Mouse (Mus musculus): ENCODE results near the gene Cacna2d3. TPM values are rescaled to one million over a fixed set of nuclear protein-coding genes. Genes with fewer than 3 reads are reported as not detected.

Gene Cacna2d3
- polyA plus RNA-seq, 1 experiment from 2014 or later, result 2.0 TPM

DNA sequence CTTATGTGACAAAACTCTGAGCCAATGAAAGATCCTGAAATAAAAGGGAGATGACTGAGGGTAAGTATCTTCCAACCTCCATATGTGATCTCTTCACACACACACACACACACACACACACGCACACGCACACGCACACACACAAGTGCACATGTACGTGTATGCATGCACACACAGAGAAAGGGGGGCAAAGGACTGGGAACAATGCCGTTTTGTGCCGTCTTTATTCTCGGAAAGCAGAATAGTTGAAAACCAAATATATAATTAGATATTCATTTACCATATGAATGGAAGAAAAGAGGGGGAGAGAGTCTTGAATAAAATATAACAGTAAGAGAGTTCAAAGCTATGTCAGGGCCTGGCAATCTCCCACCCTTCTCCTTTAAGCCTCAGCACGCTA lies 163.2 kb downstream of the Cacna2d3 start:
- DNase-seq (ENCODE audit: low spot score), result no peak
- no peaks in the 10 kb centered on the region for H3K4me1 ChIP-seq (ENCODE audit: control insufficient read depth, insufficient read depth, low read length)
- no peak overlapping the region for H3K4me2 ChIP-seq (ENCODE audit: low read depth, severe bottlenecking)
- no peak overlapping the region for H3K9ac ChIP-seq (ENCODE audit: low read length)
- WGBS, result 93% methylated on average over 8 of the region's 8 CpGs
- H3K27me3 ChIP-seq (ENCODE audit: control insufficient read depth, insufficient read depth, low read length), result no peaks in the 10 kb centered on the region
- no peak for ATAC-seq (ENCODE audit: insufficient number of reproducible peaks, low FRiP score, low TSS enrichment, low read depth)
- no peak overlapping the region for H3K4me3 ChIP-seq (ENCODE audit: low read depth, low read length)
- no peak overlapping the region for H3K27ac ChIP-seq (replicated peaks; ENCODE audit: low read depth, low read length)
- H3K36me3 ChIP-seq (ENCODE audit: control insufficient read depth, insufficient read depth, low read length), result no peaks in the 10 kb centered on the region
- no peaks in the 10 kb centered on the region for H3K9me3 ChIP-seq (ENCODE audit: control insufficient read depth, low read length)

DNA sequence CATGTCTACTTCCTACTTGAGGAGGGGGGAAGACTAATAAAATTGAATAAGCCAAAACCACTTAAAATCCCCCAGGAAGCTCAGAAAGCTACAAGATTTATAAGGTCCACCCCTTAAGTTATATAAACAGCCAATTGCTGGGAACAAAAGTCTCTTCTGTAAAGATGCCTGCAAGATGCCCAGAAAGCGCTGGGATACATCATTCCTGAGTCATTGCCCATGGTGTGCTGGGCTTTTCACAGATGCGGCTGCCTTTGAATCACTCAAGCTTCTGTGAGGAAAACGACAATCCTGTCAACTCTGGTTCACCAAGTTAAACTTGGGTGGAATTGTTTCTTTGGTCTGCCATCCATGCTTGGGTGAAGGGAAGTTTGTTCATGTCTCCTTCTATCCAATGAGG lies 165.5 kb downstream of the Cacna2d3 start:
- no peak for ATAC-seq (ENCODE audit: insufficient number of reproducible peaks, low FRiP score, low TSS enrichment, low read depth)
- no peak for DNase-seq (ENCODE audit: low spot score)
- H3K36me3 ChIP-seq (ENCODE audit: control insufficient read depth, insufficient read depth, low read length), result no peaks in the 10 kb centered on the region
- no peak overlapping the region for H3K27ac ChIP-seq (replicated peaks; ENCODE audit: low read depth, low read length)
- no peaks in the 10 kb centered on the region for H3K27me3 ChIP-seq (ENCODE audit: control insufficient read depth, insufficient read depth, low read length)
- no peak overlapping the region for H3K9ac ChIP-seq (ENCODE audit: low read length)
- no peaks in the 10 kb centered on the region for H3K4me1 ChIP-seq (ENCODE audit: control insufficient read depth, insufficient read depth, low read length)
- no peak overlapping the region for H3K4me2 ChIP-seq (ENCODE audit: low read depth, severe bottlenecking)
- H3K9me3 ChIP-seq (ENCODE audit: control insufficient read depth, low read length), result no peaks in the 10 kb centered on the region
- no peak overlapping the region for H3K4me3 ChIP-seq (ENCODE audit: low read depth, low read length)
- WGBS, result 93% methylated on average over 3 of the region's 3 CpGs

DNA sequence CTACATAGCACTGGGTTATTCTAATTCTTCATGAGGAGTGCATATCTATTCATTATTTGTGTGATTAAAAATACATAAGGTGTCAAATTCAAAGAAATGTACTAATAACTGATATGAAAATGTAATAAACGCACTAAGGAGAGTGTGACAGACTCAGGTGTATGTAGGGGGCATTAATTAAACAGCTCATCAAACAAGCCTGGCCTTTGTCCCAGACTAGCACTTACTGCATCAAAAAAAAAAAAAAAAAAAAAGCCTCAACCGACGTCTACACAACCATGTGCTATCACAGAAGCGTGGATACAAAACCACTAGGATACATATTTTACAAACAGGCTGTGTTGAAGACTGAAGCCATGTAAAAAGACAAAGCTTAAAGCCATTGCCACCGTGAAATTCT lies 169.2 kb downstream of the Cacna2d3 start:
- Histone ChIP-seq H3K27me3 (ENCODE audit: control insufficient read depth, insufficient read depth, low read length) (no peaks in the 10 kb centered on the region), H3K4me2 (ENCODE audit: low read depth, severe bottlenecking) (no peak overlapping the region), H3K4me3 (ENCODE audit: low read depth, low read length) (no peak overlapping the region), H3K9me3 (ENCODE audit: control insufficient read depth, low read length) (no peaks in the 10 kb centered on the region), H3K36me3 (ENCODE audit: control insufficient read depth, insufficient read depth, low read length) (no peaks in the 10 kb centered on the region), H3K9ac (ENCODE audit: low read length) (no peak overlapping the region), H3K27ac (replicated peaks; ENCODE audit: low read depth, low read length) (no peak overlapping the region), H3K4me1 (ENCODE audit: control insufficient read depth, insufficient read depth, low read length) (no peaks in the 10 kb centered on the region)
- ATAC-seq (ENCODE audit: insufficient number of reproducible peaks, low FRiP score, low TSS enrichment, low read depth) (no peak), DNase-seq (ENCODE audit: low spot score) (no peak)
- 86% methylated on average over 5 of the region's 5 CpGs for WGBS

DNA sequence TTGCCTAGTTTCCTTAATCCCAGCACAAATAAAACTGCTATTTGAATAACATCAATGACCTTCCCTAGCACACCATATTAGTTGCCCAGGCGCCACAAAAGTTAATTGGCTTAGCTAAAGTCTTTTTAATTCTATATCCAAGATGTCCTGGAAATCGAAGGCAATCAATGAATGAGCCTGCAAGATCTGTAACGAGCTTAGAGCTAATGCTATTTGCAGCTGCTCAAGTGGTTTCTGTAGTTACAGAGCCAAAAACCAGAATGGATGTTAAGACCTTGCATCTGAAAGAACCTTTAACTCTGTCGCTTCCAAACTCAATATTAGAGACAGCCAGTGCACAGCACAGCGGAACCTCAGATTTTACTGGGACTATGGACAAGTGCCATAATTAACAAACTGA lies 173.0 kb downstream of the Cacna2d3 start:
- no peaks in the 10 kb centered on the region for H3K9me3 ChIP-seq (ENCODE audit: control insufficient read depth, low read length)
- H3K4me1 ChIP-seq (ENCODE audit: control insufficient read depth, insufficient read depth, low read length), result no peaks in the 10 kb centered on the region
- H3K4me2 ChIP-seq (ENCODE audit: low read depth, severe bottlenecking), result no peak overlapping the region
- H3K36me3 ChIP-seq (ENCODE audit: control insufficient read depth, insufficient read depth, low read length), result no peaks in the 10 kb centered on the region
- ATAC-seq (ENCODE audit: insufficient number of reproducible peaks, low FRiP score, low TSS enrichment, low read depth), result no peak
- no peak overlapping the region for H3K9ac ChIP-seq (ENCODE audit: low read length)
- no peaks in the 10 kb centered on the region for H3K27me3 ChIP-seq (ENCODE audit: control insufficient read depth, insufficient read depth, low read length)
- H3K27ac ChIP-seq (replicated peaks; ENCODE audit: low read depth, low read length), result no peak overlapping the region
- no peak overlapping the region for H3K4me3 ChIP-seq (ENCODE audit: low read depth, low read length)
- WGBS, result 75% methylated on average over 5 of the region's 5 CpGs
- no peak for DNase-seq (ENCODE audit: low spot score)

DNA sequence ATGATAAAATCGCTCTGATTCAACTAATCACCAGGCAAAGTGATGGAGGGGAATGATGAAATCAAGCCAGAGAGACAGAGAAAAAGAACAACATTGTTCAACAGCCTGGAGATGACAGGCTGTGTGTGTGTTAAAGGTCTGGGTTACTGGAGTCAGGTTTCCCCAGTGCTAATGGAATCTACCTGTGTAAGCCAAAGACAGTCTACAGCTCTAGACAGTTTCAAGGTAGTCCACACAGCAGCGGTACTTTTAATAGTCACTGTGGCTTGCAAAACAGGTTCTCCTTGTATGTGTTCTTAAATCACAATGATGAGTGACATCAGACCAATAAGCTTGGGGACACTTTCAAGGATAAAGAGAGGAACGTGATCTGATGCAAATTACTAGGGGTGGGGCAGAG lies 191.1 kb downstream of the Cacna2d3 start:
- no peaks in the 10 kb centered on the region for H3K9me3 ChIP-seq (ENCODE audit: control insufficient read depth, low read length)
- H3K27me3 ChIP-seq (ENCODE audit: control insufficient read depth, insufficient read depth, low read length), result no peaks in the 10 kb centered on the region
- no peak for ATAC-seq (ENCODE audit: insufficient number of reproducible peaks, low FRiP score, low TSS enrichment, low read depth)
- no peak overlapping the region for H3K4me2 ChIP-seq (ENCODE audit: low read depth, severe bottlenecking)
- H3K36me3 ChIP-seq (ENCODE audit: control insufficient read depth, insufficient read depth, low read length), result no peaks in the 10 kb centered on the region
- WGBS, result 79% methylated on average over 3 of the region's 3 CpGs
- H3K27ac ChIP-seq (replicated peaks; ENCODE audit: low read depth, low read length), result no peak overlapping the region
- H3K4me3 ChIP-seq (ENCODE audit: low read depth, low read length), result no peak overlapping the region
- no peaks in the 10 kb centered on the region for H3K4me1 ChIP-seq (ENCODE audit: control insufficient read depth, insufficient read depth, low read length)
- H3K9ac ChIP-seq (ENCODE audit: low read length), result no peak overlapping the region
- no peak for DNase-seq (ENCODE audit: low spot score)

DNA sequence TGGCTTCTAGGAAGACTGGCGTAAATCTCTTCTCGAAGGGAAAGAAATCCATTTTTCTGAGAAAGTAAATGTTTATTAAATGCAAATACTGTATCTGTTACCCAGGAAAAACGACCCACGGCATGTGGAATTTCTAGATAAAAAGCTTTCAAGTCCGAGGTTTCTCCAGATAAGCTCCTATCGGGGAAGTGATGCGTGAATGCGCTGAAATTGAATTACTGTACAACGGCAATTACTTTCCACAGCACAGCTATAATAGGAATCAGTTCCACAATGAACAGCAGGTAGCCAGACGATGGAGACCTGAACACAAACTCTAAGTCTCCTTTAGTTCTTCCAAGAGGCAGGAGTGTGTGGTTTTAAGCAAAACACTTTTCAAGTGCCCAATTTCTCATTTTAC lies 193.0 kb downstream of the Cacna2d3 start:
- WGBS, result 86% methylated on average over 10 of the region's 10 CpGs
- DNase-seq (ENCODE audit: low spot score) (no peak), ATAC-seq (ENCODE audit: insufficient number of reproducible peaks, low FRiP score, low TSS enrichment, low read depth) (no peak)
- H3K4me3 ChIP-seq (ENCODE audit: low read depth, low read length), result no peak overlapping the region
- H3K27ac ChIP-seq (replicated peaks; ENCODE audit: low read depth, low read length), result no peak overlapping the region
- H3K4me2 ChIP-seq (ENCODE audit: low read depth, severe bottlenecking), result no peak overlapping the region
- H3K9me3 ChIP-seq (ENCODE audit: control insufficient read depth, low read length), result no peaks in the 10 kb centered on the region
- no peaks in the 10 kb centered on the region for H3K27me3 ChIP-seq (ENCODE audit: control insufficient read depth, insufficient read depth, low read length)
- H3K9ac ChIP-seq (ENCODE audit: low read length), result no peak overlapping the region
- no peaks in the 10 kb centered on the region for H3K4me1 ChIP-seq (ENCODE audit: control insufficient read depth, insufficient read depth, low read length)
- H3K36me3 ChIP-seq (ENCODE audit: control insufficient read depth, insufficient read depth, low read length), result no peaks in the 10 kb centered on the region

DNA sequence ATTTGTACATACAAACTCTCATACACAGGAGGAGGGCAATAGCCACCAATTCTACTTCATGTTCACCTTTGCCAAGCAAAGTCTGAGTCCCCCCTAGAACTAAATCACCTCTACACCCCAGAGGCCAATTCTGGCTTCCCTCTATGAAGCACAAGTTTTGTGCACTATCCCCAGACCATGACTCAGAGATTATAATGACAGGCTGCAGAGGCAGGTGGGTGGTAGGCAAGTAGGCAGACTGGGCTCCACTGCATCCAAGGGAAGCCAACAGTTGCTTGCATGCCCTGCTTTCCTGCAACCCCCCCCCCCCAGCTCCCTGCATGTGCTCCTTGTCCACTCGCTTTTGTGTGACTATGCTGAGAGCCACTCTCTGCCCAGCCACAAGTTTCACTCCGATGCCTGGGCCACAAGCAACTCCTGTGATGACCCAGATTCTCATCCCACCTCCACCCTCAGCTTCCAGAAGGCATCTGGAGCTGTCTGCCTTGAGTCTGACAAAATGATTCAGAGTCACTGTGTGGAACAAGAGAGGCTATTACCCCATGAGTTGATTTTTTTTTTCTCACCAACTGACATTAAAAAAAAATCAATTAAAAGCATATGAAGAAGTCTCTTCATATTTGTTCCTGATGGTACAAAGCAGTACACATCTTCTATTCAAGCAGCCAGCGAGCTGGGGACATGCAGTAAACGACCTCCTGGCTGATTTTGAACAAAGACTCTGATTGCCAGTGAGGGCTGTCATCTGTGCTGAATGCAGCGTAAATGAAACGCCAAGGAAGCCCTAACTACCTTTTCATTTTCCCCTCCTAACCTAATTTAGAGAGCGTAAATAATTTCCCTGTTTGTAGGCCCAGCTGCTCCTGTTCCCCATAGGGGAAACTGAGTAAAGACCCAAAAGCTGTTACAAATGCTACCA lies 201.7 kb downstream of the Cacna2d3 start:
- H3K36me3 ChIP-seq (ENCODE audit: control insufficient read depth, insufficient read depth, low read length), result no peaks in the 10 kb centered on the region
- H3K4me3 ChIP-seq (ENCODE audit: low read depth, low read length), result no peak overlapping the region
- no peaks in the 10 kb centered on the region for H3K27me3 ChIP-seq (ENCODE audit: control insufficient read depth, insufficient read depth, low read length)
- ATAC-seq (ENCODE audit: insufficient number of reproducible peaks, low FRiP score, low TSS enrichment, low read depth) (no peak), DNase-seq (ENCODE audit: low spot score) (no peak)
- H3K9me3 ChIP-seq (ENCODE audit: control insufficient read depth, low read length), result no peaks in the 10 kb centered on the region
- no peaks in the 10 kb centered on the region for H3K4me1 ChIP-seq (ENCODE audit: control insufficient read depth, insufficient read depth, low read length)
- no peak overlapping the region for H3K4me2 ChIP-seq (ENCODE audit: low read depth, severe bottlenecking)
- 55% methylated on average over 7 of the region's 7 CpGs for WGBS
- no peak overlapping the region for H3K27ac ChIP-seq (replicated peaks; ENCODE audit: low read depth, low read length)
- no peak overlapping the region for H3K9ac ChIP-seq (ENCODE audit: low read length)

DNA sequence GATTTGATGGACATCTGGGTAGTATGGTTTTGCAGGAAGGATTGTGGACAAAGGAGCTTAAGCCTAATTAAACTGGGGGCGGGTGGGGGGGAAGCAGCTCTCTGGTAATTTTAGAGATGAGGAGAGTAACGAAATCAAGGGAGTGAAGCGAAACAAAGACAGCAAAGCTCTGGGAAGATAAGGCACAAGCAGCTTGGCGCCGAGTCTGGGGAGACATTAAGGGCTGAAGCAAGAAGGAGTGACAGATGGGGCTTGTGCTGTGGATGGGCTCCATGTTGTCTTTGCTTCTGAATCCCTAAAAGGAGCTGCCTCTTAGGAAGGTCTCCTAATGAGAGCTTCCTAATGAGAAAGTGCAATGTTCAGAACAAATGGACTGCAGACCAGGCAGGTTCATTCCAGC lies 219.0 kb downstream of the Cacna2d3 start:
- 68% methylated on average over 5 of the region's 5 CpGs for WGBS
- no peaks in the 10 kb centered on the region for H3K36me3 ChIP-seq (ENCODE audit: control insufficient read depth, insufficient read depth, low read length)
- no peak overlapping the region for H3K27ac ChIP-seq (replicated peaks; ENCODE audit: low read depth, low read length)
- H3K27me3 ChIP-seq (ENCODE audit: control insufficient read depth, insufficient read depth, low read length), result no peaks in the 10 kb centered on the region
- H3K9ac ChIP-seq (ENCODE audit: low read length), result no peak overlapping the region
- no peak overlapping the region for H3K4me3 ChIP-seq (ENCODE audit: low read depth, low read length)
- no peak for ATAC-seq (ENCODE audit: insufficient number of reproducible peaks, low FRiP score, low TSS enrichment, low read depth)
- no peak for DNase-seq (ENCODE audit: low spot score)
- no peaks in the 10 kb centered on the region for H3K9me3 ChIP-seq (ENCODE audit: control insufficient read depth, low read length)
- H3K4me2 ChIP-seq (ENCODE audit: low read depth, severe bottlenecking), result no peak overlapping the region
- no peaks in the 10 kb centered on the region for H3K4me1 ChIP-seq (ENCODE audit: control insufficient read depth, insufficient read depth, low read length)
